Mouse (Mus musculus) midbrain, embryonic 10.5 days (tissue): ENCODE results near the gene Itpr1. TPM values are rescaled to one million over a fixed set of nuclear protein-coding genes. Genes with fewer than 3 reads are reported as not detected.

Experiments used
- DNase-seq: peaks from one replicate; pipeline ENCODE4 v3.0.0-alpha.2; 2017; ENCODE audit warnings: low spot score
- H3K27ac ChIP-seq: fragments of 300-500 bp; sonication (generic); replicated peaks from 2 replicates; pipeline ENCODE4 v1.5.1; 2016; ENCODE audit warnings: mild to moderate bottlenecking
- H3K27me3 ChIP-seq: fragments of 300-500 bp; sonication (generic); 2 replicates; pipeline ENCODE4 v1.6.1; 2016; ENCODE audit warnings: low read depth, mild to moderate bottlenecking; ENCODE audit not compliant: poor library complexity, severe bottlenecking
- H3K36me3 ChIP-seq: fragments of 300-500 bp; sonication (generic); 2 replicates; pipeline ENCODE4 v1.6.1; 2016; ENCODE audit warnings: mild to moderate bottlenecking, moderate library complexity
- H3K4me1 ChIP-seq: fragments of 300-500 bp; sonication (generic); 2 replicates; pipeline ENCODE4 v1.6.1; 2016
- H3K4me3 ChIP-seq: fragments of 300-500 bp; sonication (generic); 2 replicates; pipeline ENCODE4 v1.5.1; 2016; ENCODE audit warnings: mild to moderate bottlenecking, moderate library complexity
- H3K9me3 ChIP-seq: fragments of 300-500 bp; sonication (generic); replicated peaks from 2 replicates; pipeline ENCODE4 v1.6.1; 2016; ENCODE audit warnings: mild to moderate bottlenecking
- WGBS: fragments of 180-500 bp; shearing (Covaris S2); methylation state at CpG from one replicate; pipeline ENCODE4 v1.1.7; 2016; 5-methylcytosine and 5-hydroxymethylcytosine counted together
- microRNA-seq: library from miRNA; unstranded; fragments of <30 nt; microRNA quantifications from one replicate; pipeline ENCODE4, GENCODE M21; 2017
- polyA plus RNA-seq: library from polyadenylated mRNA; unstranded; fragments of >200 nt; fragmentation: Nextera tagmentation; extraction: Ambion mirVana; gene quantifications from 2 replicates; pipeline ENCODE4 v1.2.1, GENCODE M21; 2016

Gene Itpr1
- polyA plus RNA-seq, 1 experiment from 2014 or later = 7.2 TPM

- DNase-seq = no peak
- Histone ChIP-seq H3K27me3 (no peaks in the 10 kb centered on the region), H3K9me3 (no peaks in the 10 kb centered on the region; the same call in 1 of the 2 replicates), H3K4me3 (no peak overlapping the region), H3K4me1 (no peaks in the 10 kb centered on the region), H3K27ac (no peak overlapping the region), H3K36me3 (no peaks in the 10 kb centered on the region)
- WGBS = 90% methylated on average over 3 of the region's 3 CpGs
These were observed 375.5 kb downstream of the Itpr1 start for GRCm38 (mm10) chr6:108588426-108588825.

GRCm38 (mm10) chr6:108592227-108592626 is 379.3 kb downstream of the Itpr1 start:
- DNase-seq = no peak
- Histone ChIP-seq H3K9me3 (no peaks in the 10 kb centered on the region; the same call in 1 of the 2 replicates), H3K4me1 (no peaks in the 10 kb centered on the region), H3K36me3 (no peaks in the 10 kb centered on the region), H3K27ac (no peak overlapping the region), H3K27me3 (no peaks in the 10 kb centered on the region), H3K4me3 (no peak overlapping the region)
- 84% methylated on average over 8 of the region's 8 CpGs for WGBS

GRCm38 (mm10) chr6:108592636-108593035 is 379.7 kb downstream of the Itpr1 start:
- no peak overlapping the region for H3K4me3 ChIP-seq
- no peak overlapping the region for H3K27ac ChIP-seq
- WGBS = 93% methylated on average over 6 of the region's 6 CpGs
- H3K36me3 ChIP-seq = no peaks in the 10 kb centered on the region
- H3K27me3 ChIP-seq = no peaks in the 10 kb centered on the region
- DNase-seq = no peak
- no peaks in the 10 kb centered on the region for H3K4me1 ChIP-seq
- no peaks in the 10 kb centered on the region; the same call in 1 of the 2 replicates for H3K9me3 ChIP-seq

- DNase-seq = no peak
- H3K4me3 ChIP-seq = no peak overlapping the region
- H3K9me3 ChIP-seq = no peaks in the 10 kb centered on the region
- no peaks in the 10 kb centered on the region for H3K27me3 ChIP-seq
- H3K4me1 ChIP-seq = no peaks in the 10 kb centered on the region
- no peak overlapping the region for H3K27ac ChIP-seq
- no peaks in the 10 kb centered on the region for H3K36me3 ChIP-seq
- WGBS = 78% methylated on average over 5 of the region's 5 CpGs
These were observed 381.4 kb downstream of the Itpr1 start for GRCm38 (mm10) chr6:108594171-108594841.

- Histone ChIP-seq H3K4me3 (no peak overlapping the region), H3K4me1 (no peaks in the 10 kb centered on the region), H3K9me3 (no peaks in the 10 kb centered on the region), H3K36me3 (no peaks in the 10 kb centered on the region), H3K27me3 (no peaks in the 10 kb centered on the region), H3K27ac (no peak overlapping the region)
- 92% methylated on average over 4 of the region's 4 CpGs for WGBS
- no peak for DNase-seq
These were observed 385.8 kb downstream of the Itpr1 start for GRCm38 (mm10) chr6:108598691-108599090.

GRCm38 (mm10) chr6:108599317-108599716 is 386.4 kb downstream of the Itpr1 start:
- DNase-seq = no peak
- H3K36me3 ChIP-seq = no peaks in the 10 kb centered on the region
- no peak overlapping the region for H3K27ac ChIP-seq
- H3K4me3 ChIP-seq = no peak overlapping the region
- no peaks in the 10 kb centered on the region for H3K4me1 ChIP-seq
- H3K9me3 ChIP-seq = no peaks in the 10 kb centered on the region
- 77% methylated on average over 2 of the region's 2 CpGs for WGBS
- no peaks in the 10 kb centered on the region for H3K27me3 ChIP-seq

Small RNA genes lying within 50 kb of the gene (microRNA-seq; reads per million reads assigned to microRNA genes)
- gene Mir7661 = not detected

Other genes starting within 250 kb of the Itpr1 start
- gene Setmar, start 148.1 kb upstream of the Itpr1 start, polyA plus RNA-seq = 7.0 and 7.3 TPM in 2 replicates
- gene Sumf1, start 27.5 kb upstream of the Itpr1 start, polyA plus RNA-seq = 11.4 and 12.6 TPM in 2 replicates